Mouse (Mus musculus): ENCODE results near the gene Rhobtb1. TPM values are rescaled to one million over a fixed set of nuclear protein-coding genes. Genes with fewer than 3 reads are reported as not detected.

The Rhobtb1 gene
- polyA plus RNA-seq, 1 experiment from 2014 or later, result 6.2 TPM

DNA sequence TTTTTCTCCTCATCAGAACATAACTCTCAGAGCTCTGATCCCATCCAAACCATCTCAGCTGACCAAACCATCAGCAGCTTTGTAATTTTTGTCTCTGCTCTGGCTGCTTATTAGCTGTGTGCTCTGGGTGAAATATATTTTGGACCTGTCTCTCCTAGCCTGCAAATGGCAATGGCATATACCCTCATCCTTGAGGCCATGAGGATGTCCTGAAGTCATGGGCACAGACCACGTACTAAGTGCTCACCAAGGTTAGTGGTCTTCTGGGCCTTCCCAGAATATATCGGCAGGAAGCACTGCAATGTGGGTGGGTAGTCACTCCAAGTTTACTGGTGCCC lies 68.0 kb downstream of the Rhobtb1 start:
- POLR2A ChIA-PET, result no interaction called here
- H3K27me3 ChIP-seq, result no peaks in the 10 kb centered on the region
- ATAC-seq, result no peak
- no peak for TF ChIP-seq CTCF (IDR thresholded peaks at IDR 0.05)
- CTCF ChIA-PET, result no interaction called here
- no peak for DNase-seq (ENCODE audit: low read depth, low spot score)
- in situ Hi-C loops (cut with MboI; ENCODE audit: low pct_unique_long_range_greater_than_20kb), result no loop called here

DNA sequence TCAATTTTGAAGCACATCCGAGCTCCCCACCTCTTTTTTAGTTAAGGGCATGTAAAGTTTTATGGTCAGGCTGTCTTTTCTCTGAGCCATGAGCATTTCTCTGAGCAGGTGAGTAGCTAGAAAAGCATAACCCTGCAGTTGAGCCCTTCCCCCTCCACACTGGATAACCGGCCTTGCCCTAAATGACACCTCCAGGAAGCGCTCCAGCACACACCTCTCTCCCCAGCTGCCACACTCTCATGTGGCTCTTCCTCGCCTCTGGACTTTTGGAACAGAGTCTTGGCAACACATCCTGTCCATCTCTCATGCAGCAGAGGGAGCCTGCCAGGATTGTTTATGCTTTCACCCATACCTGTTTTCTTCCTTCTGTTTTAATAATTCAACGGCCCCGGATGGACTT lies 69.1 kb downstream of the Rhobtb1 start:
- DNase-seq (ENCODE audit: low read depth, low spot score), result no peak
- POLR2A ChIA-PET, result no interaction called here
- TF ChIP-seq CTCF (IDR thresholded peaks at IDR 0.05), result no peak
- in situ Hi-C loops (cut with MboI; ENCODE audit: low pct_unique_long_range_greater_than_20kb), result no loop called here
- ATAC-seq, result no peak
- no peaks in the 10 kb centered on the region for H3K27me3 ChIP-seq
- CTCF ChIA-PET, result no interaction called here

GRCm38 (mm10) chr10:69221148-69221547 lies 69.9 kb downstream of the Rhobtb1 start:
- no peaks in the 10 kb centered on the region for H3K27me3 ChIP-seq
- no peak for TF ChIP-seq CTCF (IDR thresholded peaks at IDR 0.05)
- in situ Hi-C loops (cut with MboI; ENCODE audit: low pct_unique_long_range_greater_than_20kb), result no loop called here
- DNase-seq (ENCODE audit: low read depth, low spot score) (no peak), ATAC-seq (no peak)
- ChIA-PET POLR2A (no interaction called here), CTCF (no interaction called here)

- in situ Hi-C loops (cut with MboI; ENCODE audit: low pct_unique_long_range_greater_than_20kb), result no loop called here
- no peak for TF ChIP-seq CTCF (IDR thresholded peaks at IDR 0.05)
- no peak for ATAC-seq
- ChIA-PET POLR2A (no interaction called here), CTCF (no interaction called here)
- DNase-seq (ENCODE audit: low read depth, low spot score), result no peak
- H3K27me3 ChIP-seq, result no peaks in the 10 kb centered on the region
These were observed 70.7 kb downstream of the Rhobtb1 start for GRCm38 (mm10) chr10:69221955-69222354.

- in situ Hi-C loops (cut with MboI; ENCODE audit: low pct_unique_long_range_greater_than_20kb), result no loop called here
- ChIA-PET CTCF (no interaction called here), POLR2A (no interaction called here)
- ATAC-seq (no peak), DNase-seq (ENCODE audit: low read depth, low spot score) (no peak)
- H3K27me3 ChIP-seq, result no peaks in the 10 kb centered on the region
- no peak for TF ChIP-seq CTCF (IDR thresholded peaks at IDR 0.05)
These were observed 72.0 kb downstream of the Rhobtb1 start for GRCm38 (mm10) chr10:69223232-69223631.

DNA sequence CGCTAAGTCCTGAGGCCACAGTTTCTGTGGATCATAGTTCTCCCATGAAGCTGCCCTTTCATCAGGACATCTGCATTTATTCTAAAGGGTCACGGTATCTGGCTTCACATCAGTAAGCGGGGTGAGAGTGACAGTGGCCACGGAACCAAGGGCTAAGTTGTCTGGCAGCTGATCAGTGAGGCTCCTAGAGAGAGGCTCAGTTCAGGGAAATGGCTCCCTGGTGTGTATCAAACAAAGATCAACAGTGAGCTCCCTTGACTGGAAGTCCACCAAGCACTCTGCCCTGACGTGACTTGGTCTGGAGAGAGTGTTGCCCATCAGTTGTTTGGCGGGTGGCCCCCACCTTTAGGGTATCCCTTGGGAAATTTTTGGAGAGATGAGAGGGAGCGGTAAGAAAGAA lies 73.0 kb downstream of the Rhobtb1 start:
- no peak for TF ChIP-seq CTCF (IDR thresholded peaks at IDR 0.05)
- no peak for DNase-seq (ENCODE audit: low read depth, low spot score)
- H3K27me3 ChIP-seq, result no peaks in the 10 kb centered on the region
- in situ Hi-C loops (cut with MboI; ENCODE audit: low pct_unique_long_range_greater_than_20kb), result no loop called here
- CTCF ChIA-PET, result no interaction called here
- no peak for ATAC-seq
- POLR2A ChIA-PET, result interaction anchor here (0.6 kb wide), 1 partner anchor 71 kb away, joined by 8 read pairs; no protein-coding TSS in a partner anchor

- DNase-seq (ENCODE audit: low read depth, low spot score), result no peak
- in situ Hi-C loops (cut with MboI; ENCODE audit: low pct_unique_long_range_greater_than_20kb), result no loop called here
- no peaks in the 10 kb centered on the region for H3K27me3 ChIP-seq
- ChIA-PET CTCF (no interaction called here), POLR2A (no interaction called here)
- no peak for ATAC-seq
- TF ChIP-seq CTCF (IDR thresholded peaks at IDR 0.05), result no peak
These were observed 74.2 kb downstream of the Rhobtb1 start for GRCm38 (mm10) chr10:69225471-69225870.

DNA sequence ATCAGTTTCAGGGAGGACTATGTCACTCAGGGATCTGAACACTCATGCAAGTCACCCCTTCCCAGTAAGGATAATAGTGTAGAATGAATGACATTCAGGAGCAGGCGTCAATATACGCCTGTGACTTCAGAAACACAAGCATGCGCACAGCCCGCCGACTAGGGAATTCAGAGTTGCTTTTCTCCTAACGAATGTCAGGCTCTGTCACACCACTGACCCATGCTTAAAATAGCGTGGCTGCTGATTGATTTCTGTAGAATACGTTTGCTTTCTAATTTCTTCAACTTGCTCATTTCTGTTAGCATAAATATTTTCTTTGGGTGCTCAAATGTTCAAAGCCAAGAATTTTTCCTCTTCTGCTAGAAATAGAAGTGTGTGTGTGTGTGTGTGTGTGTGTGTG lies 74.7 kb downstream of the Rhobtb1 start:
- ATAC-seq (no peak), DNase-seq (ENCODE audit: low read depth, low spot score) (no peak)
- ChIA-PET CTCF (no interaction called here), POLR2A (no interaction called here)
- in situ Hi-C loops (cut with MboI; ENCODE audit: low pct_unique_long_range_greater_than_20kb), result no loop called here
- H3K27me3 ChIP-seq, result no peaks in the 10 kb centered on the region
- no peak for TF ChIP-seq CTCF (IDR thresholded peaks at IDR 0.05)

GRCm38 (mm10) chr10:69237185-69237584 lies 86.0 kb downstream of the Rhobtb1 start:
- ATAC-seq (no peak), DNase-seq (ENCODE audit: low read depth, low spot score) (no peak)
- CTCF ChIA-PET, result no interaction called here
- no peak for TF ChIP-seq CTCF (IDR thresholded peaks at IDR 0.05)
- in situ Hi-C loops (cut with MboI; ENCODE audit: low pct_unique_long_range_greater_than_20kb), result no loop called here
- H3K27me3 ChIP-seq, result no peaks in the 10 kb centered on the region
- POLR2A ChIA-PET, result no interaction called here

GRCm38 (mm10) chr10:69237781-69238180 lies 86.5 kb downstream of the Rhobtb1 start:
- no peaks in the 10 kb centered on the region for H3K27me3 ChIP-seq
- ChIA-PET POLR2A (no interaction called here), CTCF (no interaction called here)
- DNase-seq (ENCODE audit: low read depth, low spot score), result no peak
- TF ChIP-seq CTCF (IDR thresholded peaks at IDR 0.05), result no peak
- in situ Hi-C loops (cut with MboI; ENCODE audit: low pct_unique_long_range_greater_than_20kb), result no loop called here
- no peak for ATAC-seq

GRCm38 (mm10) chr10:69238311-69238710 lies 87.1 kb downstream of the Rhobtb1 start:
- POLR2A ChIA-PET, result no interaction called here
- DNase-seq (ENCODE audit: low read depth, low spot score), result no peak
- CTCF ChIA-PET, result no interaction called here
- no peaks in the 10 kb centered on the region for H3K27me3 ChIP-seq
- no peak for TF ChIP-seq CTCF (IDR thresholded peaks at IDR 0.05)
- ATAC-seq, result no peak
- in situ Hi-C loops (cut with MboI; ENCODE audit: low pct_unique_long_range_greater_than_20kb), result no loop called here

- DNase-seq (ENCODE audit: low read depth, low spot score) (no peak), ATAC-seq (no peak)
- TF ChIP-seq CTCF (IDR thresholded peaks at IDR 0.05), result no peak
- ChIA-PET POLR2A (no interaction called here), CTCF (no interaction called here)
- in situ Hi-C loops (cut with MboI; ENCODE audit: low pct_unique_long_range_greater_than_20kb), result no loop called here
- no peaks in the 10 kb centered on the region for H3K27me3 ChIP-seq
These were observed 89.3 kb downstream of the Rhobtb1 start for GRCm38 (mm10) chr10:69240530-69240929.

DNA sequence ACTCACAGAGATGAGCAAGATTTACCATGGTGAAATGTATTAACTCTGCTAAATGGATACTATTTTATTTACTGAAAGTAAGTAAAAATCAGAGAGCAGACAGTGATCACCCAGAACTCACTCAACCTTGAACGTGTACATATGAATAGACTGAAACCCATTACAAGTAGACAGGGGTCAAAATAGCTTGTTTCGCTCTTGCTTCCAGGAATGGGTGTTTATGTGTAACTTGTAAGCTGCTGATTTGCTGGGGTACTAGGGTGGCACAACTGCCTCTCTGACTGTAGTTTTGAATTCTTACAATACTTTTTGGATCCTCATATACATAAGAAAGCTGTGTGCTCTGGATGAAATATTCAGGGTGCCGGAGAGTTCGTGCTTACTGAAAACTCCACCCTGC lies 93.9 kb downstream of the Rhobtb1 start:
- TF ChIP-seq CTCF (IDR thresholded peaks at IDR 0.05), result no peak
- POLR2A ChIA-PET, result no interaction called here
- CTCF ChIA-PET, result interaction anchor here (1.2 to 2.3 kb wide), 2 partner anchors 8 to 9 kb away, joined by 3 to 5 read pairs; no protein-coding TSS in a partner anchor
- no peaks in the 10 kb centered on the region for H3K27me3 ChIP-seq
- ATAC-seq (no peak), DNase-seq (ENCODE audit: low read depth, low spot score) (no peak)
- in situ Hi-C loops (cut with MboI; ENCODE audit: low pct_unique_long_range_greater_than_20kb), result no loop called here
